Mouse (Mus musculus) thymus, postnatal 4 days (tissue): Measurements from ENCODE around the gene Usf2.
A peak's percentile ranks its signal among the peaks of the same experiment; 100 is the strongest.
"Not testable (repeated sequence)": the region's sequence is repeated elsewhere in the genome, so short reads cannot be mapped to it uniquely, and the experiment has no call there.

ENCODE experiments used
- DNase-seq: peaks from one replicate; pipeline ENCODE4 v3.0.0; 2021

Gene Usf2

DNA sequence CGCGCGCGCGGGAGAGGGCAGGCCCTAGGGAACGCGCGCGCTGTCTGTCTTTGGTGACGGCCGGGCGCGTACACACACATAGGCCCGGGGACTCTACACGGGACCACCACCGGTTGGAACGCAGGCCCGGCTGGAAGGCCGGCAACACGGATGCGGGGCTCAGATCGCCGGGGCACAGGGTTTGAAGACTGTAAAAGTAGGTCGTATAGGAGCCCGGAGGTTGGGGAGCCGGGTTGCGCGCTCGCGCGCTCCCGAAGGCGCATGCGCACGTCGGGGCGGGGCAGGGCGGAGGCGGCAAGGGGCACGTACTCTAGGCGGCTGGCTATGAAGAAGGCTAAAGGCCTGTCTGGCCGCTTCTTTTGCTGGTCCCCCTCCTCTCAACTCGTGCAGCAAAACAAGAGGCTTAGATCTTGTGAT, 772 bp upstream of the Usf2 start:
- DNase-seq = peak; percentile 95

DNA sequence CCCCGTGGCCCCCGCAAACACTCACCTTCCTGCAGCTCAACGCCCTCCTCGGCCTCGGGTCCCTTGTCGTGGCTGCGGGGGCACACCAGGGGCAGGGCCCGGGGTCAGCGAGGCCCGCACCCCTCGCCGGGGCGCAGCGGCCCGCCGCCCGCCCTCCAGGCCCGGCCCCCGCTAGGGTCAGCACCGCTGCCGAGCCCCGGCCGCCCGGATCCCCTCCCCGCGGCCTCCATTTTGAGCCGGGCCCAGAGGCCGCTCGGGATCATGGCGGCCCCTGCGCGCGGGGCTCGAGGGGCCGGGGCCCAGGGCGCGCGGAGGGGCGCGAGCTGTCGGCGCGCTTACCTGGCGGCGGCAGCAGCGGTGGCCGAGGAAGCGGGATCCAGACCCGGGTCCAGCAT, 249 bp downstream of the Usf2 start:
- DNase-seq = peak; percentile 76

DNA sequence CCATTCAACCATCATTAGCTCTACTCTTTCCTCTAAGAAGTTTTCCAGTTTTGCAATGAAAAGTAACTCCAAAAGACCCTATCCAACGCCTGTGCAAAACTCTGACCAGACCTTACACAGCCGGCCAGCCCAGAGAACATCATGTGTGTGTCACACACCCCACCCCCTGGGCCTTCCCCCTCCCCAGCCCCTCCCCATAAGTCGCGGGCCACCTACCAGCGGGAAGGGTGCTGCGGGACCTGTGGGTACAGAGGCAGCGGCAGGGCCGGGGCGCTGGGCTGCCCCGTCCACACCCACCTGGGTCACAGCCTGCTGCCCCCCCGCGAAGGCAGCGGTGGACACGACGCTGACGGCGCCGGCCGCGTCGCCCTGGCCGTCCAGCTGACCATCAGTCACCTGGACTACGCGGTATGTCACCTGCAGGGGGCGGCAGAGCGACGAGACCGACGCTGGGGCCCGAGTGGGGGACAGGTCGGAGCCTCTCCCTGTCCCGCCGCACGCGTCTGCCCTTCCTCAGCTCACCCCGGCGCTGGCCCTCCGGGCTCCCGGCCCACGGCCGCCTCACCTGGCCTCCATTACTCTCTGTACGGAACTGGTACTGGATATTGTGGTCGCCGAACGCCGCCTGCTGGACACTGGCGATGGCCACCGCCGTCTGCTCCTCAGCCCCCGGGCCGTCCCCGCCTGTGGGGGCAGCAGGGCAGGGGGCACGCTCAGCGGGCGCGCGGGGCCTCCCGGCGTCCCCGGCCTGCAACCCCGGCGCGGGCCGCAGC, 833 bp downstream of the Usf2 start:
- peak; percentile 89 for DNase-seq

DNA sequence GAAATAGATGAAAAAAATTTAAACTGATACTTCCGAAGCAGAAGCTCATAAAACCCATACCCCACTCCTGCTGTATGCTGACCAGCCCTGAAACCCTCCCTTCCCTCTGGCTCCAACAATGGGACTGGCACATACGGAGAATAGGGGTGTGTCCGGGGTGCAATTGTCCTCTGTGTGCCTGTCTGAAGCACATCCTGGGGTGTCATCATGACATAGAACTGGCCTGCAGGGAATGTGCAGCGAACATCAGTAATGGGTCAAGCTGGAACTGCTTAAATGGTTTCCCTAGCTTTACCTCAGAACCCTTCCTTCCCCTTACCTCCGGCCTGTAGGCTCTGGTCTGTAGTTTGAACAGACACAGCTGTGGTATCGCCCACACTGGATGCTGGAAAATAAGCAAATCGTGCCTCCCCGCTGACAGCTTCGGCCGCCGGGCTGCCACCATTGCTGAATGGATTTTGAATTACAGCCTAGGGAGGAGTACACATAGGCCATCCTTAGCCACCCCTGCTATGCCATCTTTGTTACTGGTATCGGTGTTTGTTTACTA, 1.6 kb downstream of the Usf2 start:
- DNase-seq = peak; percentile 19

DNA sequence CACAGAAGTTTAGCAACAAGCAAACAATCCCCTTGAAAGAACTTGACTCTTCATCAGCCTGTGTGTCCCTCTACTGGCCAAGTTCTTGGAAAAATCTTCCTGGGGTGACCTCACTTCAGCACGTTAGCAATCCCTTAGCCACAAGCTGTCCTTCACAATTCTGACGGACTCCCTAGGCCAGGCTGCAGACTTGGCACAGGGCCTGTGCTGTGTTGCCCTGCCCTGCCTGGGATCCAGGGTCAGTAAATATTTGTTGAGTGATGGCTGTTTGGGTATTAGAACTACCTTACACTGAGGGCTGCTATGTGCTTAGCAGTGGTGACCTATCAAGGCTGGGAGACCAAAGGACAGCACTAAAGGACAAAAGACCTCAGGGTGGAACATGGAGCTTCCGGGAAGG, 2.6 kb downstream of the Usf2 start:
- DNase-seq = no peak

DNA sequence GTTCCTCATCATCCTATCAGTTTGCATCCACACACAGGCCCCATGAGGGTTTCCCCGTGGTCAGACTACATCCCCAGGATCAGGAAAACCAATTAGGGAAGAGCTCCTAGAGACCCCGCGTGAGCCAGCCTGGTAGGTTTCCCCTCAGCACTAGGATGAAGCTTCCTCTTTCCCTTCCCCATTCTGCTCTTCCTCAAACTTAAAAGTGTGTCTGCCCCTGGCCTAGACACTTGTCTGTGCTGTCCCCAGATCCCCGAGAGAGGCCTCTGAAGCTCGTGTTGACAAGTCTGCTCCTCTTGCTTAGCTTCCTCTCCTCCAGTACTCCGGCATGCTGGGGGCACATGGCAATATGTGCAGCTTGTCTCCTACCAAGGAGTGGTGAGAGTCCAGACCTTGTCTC, 3.1 kb downstream of the Usf2 start:
- DNase-seq = no peak

DNA sequence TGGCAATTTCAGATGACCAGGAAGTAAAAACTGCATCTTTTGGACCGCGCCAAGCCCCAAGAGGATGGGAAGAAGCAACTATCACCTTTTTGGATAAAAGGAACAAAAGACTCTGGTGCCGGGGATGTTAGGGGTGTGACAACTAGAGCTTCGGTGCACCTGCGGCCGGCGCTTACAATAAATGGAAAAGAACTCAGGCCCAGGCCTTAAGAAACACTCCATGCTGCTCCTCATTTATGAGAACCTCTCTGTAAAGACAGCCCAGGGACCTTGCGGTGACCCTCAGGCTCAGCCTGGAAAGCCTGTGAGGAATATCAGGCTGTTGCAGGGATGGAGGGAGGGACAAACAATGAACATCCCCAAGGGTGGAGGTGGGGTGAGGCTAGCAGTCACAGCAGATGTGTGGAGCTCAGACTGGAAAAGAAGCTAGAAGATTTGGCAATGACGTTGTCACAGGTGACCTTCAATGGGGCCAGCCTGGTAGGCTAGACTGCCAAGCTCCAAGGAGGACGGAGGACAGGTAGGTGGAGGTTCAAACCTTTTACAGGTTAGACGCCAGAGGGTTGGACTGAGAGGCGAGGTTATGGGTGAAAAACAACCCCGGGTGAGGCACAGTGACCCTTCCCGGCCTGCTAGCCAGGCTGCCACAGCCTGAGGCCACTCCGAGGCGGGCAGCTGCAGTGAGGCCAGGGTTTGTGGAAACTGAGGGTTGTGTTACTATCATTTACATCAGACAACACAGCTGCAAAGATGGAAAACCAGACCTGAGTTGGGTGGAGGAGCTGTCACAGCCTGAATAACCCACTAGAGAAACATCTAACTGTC, 4.0 kb downstream of the Usf2 start:
- no peak for DNase-seq

DNA sequence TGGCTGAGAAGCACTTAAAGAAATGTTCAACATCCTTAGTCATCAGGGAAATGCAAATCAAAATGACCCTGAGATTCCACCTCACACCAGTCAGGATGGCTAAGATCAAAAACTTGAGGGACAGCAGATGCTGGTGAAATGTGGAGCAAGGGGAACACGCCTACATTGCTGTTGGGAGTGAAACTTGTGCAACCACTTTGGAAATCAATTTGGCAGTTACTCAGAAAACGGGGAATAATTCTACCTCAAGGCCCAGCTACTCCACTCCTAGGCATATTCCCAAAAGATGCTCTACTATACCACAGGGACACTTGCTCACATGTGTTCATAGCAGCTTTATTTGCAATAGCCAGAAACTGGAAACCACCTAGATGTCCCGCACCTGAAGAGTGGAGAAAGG, 6.7 kb downstream of the Usf2 start:
- DNase-seq = not testable (repeated sequence)

DNA sequence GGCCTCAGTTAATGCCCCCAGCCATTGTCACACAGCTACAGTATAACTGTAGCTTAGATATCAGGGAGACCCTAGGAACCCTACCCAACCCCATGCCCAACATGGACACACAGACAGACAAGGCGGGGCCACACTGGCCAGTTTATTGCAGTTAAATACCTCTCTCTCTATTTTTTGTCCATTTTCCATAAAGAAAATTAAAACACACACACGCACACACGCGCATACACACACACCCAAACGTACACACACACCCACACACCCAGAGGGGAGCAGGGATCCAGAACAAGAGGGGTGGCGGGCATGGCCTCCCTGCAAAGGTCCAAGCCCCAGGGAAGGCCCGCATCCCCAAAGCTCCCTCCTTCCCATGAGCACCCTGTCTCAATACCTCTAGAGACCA, 10.7 kb downstream of the Usf2 start:
- no peak for DNase-seq

DNA sequence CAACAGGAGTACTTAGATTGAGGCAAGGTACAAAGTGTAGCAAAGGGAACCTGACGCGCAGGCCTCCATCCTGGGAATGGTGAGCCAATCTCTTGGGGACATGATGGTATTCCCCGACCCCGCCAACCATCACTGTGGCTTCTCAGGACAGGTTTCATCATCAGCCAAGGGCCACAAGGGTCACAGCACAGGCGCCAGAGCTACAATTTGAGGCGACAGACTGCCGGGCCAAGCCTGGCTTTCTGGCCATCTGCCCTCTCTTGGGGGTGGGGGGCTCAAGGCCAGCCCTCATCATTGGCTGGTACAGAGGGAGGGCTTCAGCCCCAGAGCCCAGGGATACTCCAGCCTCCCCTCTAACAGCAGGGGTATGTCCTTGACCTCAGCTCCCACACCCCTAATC, 11.1 kb downstream of the Usf2 start:
- not testable (repeated sequence) for DNase-seq

DNA sequence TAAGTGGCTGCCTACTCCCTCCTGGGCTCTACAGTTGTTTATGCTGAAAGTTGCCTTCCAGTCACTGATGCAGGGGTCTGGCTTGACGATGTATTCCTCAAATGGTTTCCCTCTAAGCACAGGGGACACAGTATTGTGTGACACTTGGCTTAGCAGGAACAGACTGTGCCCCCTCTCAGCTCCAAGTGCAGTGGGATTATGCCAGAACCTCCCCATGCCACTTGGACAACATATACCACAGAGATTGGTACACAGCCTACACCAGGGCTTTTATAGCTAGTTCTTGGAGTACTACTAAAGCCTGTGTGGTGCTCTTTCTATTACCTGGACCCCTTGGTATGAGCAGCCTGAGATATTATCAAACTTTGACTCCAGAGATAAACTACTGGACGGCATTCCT, 11.9 kb downstream of the Usf2 start:
- DNase-seq = not testable (repeated sequence)

DNA sequence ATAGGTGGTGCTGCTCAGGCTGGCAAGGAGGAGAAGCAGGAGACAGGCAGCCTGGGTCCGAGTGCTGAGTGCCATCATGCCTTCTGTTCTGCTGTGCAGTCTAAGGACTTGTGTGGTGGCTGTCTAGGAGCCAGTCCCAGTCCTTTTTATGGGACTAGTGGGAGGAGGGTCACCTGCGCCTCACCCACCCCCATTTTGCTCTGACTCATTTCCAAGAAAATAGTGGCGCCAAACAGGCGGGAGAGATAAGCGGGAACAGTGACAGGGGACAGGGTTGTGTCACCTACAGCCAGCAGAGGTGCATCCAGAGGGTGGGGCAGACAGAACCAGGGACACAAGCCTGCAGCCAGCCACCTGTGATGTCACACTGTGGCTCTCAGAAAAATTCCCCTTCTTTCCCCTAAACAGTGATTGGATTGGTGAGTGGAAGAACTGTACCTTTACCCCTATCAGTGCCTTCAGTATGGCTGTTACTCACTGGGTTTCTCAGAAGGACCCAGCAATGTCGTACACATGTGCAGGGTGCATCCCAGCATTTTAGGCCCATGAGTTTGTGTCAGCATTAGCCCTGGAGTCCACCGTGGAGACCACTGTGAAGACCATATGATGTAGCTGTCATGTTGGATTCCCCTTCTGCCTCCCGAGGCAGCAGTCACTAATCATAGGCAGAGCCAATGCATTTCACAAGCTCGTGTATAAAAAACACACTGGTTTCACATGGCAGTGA, 12.5 kb downstream of the Usf2 start, which contains the start of gene Hamp:
Gene Hamp, minus strand, starts transcription at position 124 of the 727 bp plus-strand sequence.
- no peak for DNase-seq

DNA sequence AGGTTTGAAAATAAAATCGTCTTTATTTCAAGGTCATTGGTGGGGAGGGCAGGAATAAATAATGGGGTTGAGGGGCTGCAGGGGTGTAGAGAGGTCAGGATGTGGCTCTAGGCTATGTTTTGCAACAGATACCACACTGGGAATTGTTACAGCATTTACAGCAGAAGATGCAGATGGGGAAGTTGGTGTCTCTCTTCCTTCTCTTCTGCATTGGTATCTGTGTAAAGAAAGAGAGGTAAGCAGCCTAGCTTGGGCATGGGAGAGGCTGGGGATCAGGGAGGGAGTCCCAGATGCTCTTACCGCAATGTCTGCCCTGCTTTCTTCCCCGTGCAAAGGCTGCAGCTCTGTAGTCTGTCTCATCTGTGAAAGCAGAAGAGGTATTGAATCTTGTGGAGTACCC, 14.2 kb downstream of the Usf2 start:
- not testable (repeated sequence) for DNase-seq

DNA sequence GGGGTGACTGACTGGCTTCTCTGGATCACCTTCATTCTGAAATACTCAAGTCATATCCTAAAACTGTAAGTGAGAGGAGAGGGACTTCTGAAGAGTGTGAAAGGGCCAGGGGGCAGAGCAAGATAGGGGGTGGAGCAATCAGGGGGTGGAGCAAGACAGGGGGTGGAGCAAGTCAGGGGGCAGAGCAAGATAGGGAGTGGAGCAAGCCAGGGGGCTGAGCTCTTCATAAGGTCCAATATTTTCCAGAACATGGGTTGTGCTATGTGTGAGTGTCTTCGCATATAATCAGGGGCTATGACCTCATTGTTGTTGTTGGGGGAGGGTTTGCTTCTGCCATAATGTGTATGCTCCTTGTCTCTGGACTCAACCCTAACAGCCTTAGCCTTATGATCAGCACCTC, 16.5 kb downstream of the Usf2 start:
- not testable (repeated sequence) for DNase-seq

DNA sequence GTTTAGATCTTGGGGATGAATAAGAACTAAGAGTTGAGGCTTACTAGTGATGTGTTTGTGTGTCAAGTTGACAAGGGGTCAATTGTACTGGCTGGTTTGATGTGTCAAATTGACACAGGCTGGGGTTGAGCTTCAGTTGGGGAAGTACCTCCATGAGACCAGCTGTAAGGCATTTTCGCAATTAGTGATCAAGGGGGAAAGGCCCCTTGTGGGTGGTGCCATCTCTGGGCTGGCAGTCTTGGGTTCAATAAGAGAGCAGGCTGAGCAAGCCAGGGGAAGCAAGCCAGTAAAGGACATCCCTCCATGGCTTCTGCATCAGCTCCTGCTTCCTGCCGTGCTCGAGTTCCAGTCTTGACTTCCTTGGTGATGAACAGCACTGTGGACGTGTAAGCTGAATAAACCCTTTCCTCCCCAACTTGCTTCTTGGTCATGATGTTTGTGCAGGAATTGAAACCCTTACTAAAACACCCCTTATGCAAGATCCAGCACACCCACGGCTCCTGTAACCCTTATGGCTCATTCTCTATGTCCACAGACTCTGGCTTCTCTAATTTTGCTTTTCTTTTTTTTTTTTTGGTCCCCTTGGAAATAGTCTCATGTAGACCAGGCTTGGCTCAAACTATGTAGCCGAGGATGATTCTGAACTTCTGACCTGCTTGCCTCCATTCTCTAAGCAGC, 21.0 kb downstream of the Usf2 start:
- DNase-seq = not testable (repeated sequence)

DNA sequence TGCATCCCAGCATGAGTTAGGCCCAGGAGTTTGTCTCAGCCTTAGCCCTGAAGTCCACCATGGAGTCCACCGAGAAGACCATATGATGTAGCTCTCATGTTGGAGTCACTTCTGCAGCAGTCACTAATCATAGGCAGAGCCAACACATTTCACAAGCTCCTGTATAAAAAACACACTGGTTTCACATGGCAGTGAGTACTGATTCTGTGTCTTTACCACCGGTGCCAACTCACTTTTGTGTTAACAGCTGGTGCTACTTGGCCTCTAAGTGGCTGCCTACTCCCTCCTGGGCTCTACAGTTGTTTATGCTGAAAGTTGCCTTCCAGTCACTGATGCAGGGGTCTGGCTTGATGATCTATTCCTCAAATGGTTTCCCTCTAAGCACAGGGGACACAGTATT, 32.0 kb downstream of the Usf2 start, which contains the start of gene Hamp2:
Gene Hamp2, minus strand, starts transcription at position 101 of the 400 bp plus-strand sequence.
- DNase-seq = not testable (repeated sequence)

DNA sequence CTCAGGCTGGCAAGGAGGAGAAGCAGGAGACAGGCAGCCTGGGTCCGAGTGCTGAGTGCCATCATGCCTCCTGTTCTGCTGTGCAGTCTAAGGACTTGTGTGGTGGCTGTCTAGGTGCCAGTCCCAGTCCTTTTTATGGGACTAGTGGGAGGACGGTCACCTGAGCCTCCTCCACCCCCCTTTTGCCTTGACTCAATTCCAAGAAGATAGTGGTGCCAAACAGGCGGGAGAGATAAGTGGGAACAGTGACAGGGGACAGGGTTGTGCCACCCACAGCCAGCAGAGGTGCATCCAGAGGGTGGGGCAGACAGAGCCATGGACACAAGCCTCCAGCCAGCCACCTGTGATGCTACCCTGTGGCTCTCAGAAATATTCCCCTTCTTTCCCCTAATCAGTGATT, 32.5 kb downstream of the Usf2 start:
- DNase-seq = no peak

DNA sequence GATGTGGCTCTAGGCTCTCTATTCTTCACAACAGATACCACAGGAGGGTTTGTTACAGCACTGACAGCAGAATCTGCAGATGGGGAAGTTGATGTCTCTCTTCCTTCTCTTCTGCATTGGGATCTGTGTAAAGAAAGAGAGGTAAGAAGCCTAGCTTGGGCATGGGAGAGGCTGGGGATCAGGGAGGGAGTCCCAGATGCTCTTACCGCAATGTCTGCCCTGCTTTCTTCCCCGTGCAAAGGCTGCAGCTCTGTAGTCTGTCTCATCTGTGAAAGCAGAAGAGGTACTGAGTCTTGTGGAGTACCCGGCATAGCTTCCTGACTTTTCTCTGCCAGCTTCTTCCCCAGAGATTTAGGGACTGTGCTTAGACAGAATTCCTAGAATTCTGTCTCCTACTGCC, 34.1 kb downstream of the Usf2 start:
- not testable (repeated sequence) for DNase-seq

DNA sequence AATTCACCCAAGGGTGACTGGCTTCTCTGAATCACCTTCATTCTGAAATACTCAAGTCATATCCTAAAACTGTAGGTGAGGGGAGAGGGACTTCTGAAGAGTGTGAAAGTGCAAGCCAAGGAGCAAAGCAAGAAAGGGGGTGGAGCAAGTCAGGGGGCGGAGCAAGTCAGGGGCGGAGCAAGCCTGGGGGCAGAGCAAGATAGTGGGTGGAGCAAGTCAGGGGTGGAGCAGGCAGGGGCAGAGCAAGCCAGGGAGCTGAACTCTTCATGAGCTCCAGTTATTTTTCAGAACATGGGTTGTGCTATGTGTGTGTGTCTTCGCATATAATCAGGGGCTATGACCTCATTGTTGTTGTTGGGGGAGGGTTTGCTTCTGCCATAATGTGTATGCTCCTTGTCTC, 36.4 kb downstream of the Usf2 start:
- DNase-seq = peak; percentile 63

DNA sequence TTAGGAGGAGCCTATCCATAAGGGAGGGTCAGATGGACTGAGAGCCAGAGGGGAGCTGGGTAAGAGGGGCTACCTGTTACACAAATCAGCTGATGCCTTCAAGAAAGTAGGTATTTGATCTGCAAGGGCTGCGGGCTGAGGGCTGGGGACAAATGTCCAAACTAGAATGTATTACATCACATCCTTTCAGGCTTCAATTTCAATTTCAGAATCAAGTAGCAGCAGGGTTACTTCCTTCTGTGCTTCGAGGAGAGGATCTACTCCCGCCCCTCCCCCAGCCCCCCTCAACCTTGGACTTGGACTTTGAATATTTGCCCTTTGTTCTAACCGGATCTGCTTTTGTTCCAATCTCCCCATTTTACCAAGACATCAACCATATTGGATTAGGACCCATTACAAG, 39.4 kb downstream of the Usf2 start:
- no peak for DNase-seq

DNA sequence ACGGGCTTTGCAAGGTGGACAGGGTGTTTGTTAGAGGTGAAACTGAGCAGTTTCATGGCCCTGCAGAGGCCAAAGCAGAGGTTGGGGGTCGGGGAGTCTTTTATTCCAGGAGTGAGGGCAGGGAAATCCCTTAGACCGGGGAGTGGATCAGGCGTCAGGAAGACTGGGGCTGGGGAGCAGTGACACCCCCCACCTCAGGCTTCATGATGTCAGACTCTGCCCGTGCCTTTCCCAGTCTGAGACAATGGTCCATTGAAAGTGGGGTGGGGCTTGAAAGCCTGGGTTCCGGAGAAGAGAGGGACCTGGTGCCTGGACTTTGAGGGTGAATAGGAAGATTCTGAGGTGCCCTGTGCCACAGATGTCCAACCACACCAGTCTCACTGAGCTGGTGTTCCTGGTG, 39.9 kb downstream of the Usf2 start:
- no peak for DNase-seq

DNA sequence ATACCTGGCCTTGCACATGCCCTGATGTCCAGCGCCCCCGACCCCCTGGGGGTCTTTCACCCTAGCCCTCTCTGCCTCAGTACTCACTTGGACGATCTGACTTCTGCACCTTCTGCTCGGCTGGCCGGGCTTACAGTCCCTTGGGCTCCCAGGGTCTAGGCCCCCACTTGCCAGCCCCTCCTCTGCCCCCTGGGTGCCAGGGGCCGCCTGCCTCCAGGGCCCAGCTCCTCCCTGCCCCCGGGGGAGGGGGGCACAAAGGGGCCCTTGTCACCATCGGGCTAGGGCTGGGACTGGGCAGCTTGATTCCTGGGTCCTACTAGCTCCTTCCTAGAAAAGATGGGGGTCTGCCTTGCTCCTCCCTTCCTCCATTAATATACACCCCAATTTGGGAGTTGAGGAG, 41.9 kb downstream of the Usf2 start, which contains the start of gene Mag:
Gene Mag, minus strand, starts transcription at position 142 of the 400 bp plus-strand sequence.
- no peak for DNase-seq
